Mouse (Mus musculus) lung, adult 2 months (tissue): Measurements from ENCODE around the gene Nuak2.

Source experiments
- CTCF ChIP-seq: fragments of 200-500 bp; IDR thresholded peaks from 2 replicates; pipeline ENCODE4 v1.5.1; 2011; ENCODE audit warnings: mild to moderate bottlenecking, low read length, control low read depth; ENCODE audit not compliant: insufficient read depth
- POLR2A ChIP-seq: fragments of 200-500 bp; IDR thresholded peaks from 2 replicates; pipeline ENCODE4 v1.6.1; 2011; ENCODE audit warnings: low read depth, mild to moderate bottlenecking, control low read depth, low read length, borderline replicate concordance; ENCODE audit errors: extremely low read depth

DNA sequence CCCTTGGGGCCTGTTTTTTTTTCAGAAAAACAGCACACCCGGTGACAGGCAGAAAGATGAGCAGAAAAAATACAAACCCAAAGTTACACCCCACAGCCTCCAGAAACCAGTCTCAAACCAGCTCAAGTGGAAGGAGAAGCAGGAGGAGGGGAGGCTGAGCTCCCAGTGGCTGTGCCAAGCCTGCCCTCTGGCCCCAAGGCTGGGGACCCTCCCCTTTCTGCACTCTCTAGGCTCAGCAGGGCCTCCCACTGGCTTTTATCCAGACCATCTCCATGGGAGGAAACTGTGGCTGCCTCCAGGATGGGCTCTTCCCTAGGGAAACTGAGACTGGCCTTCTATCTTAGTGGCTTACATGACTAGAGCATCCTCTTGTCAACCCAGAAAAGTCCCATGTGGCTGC is 40.9 kb downstream of the Nuak2 start:
- no peak for TF ChIP-seq CTCF
- no peak for TF ChIP-seq POLR2A
